Mouse (Mus musculus) CH12.LX (cell line): ENCODE results near the gene Frat2. TPM values are rescaled to one million over a fixed set of nuclear protein-coding genes. Genes with fewer than 3 reads are reported as not detected.

Experiments
- DNase-seq: peaks from one replicate; pipeline ENCODE4 v3.0.0-alpha.2; 2013; ENCODE audit errors: extremely low read depth
- H3K27ac ChIP-seq: 2 replicates; pipeline ENCODE4 v1.5.1; 2012; ENCODE audit warnings: low read depth, mild to moderate bottlenecking, control low read depth, moderate library complexity; ENCODE audit not compliant: insufficient read depth
- H3K27me3 ChIP-seq: replicated peaks from 2 replicates; pipeline ENCODE3; 2012; ENCODE audit warnings: inconsistent platforms
- H3K36me3 ChIP-seq, 2 experiments: replicated peaks in 1 of 2; 2 replicates each; pipeline versions ENCODE3 to v1.6.1; 2012; ENCODE audit warnings: inconsistent platforms in 1 of 2, low read length in 1 of 2, mild to moderate bottlenecking in 1 of 2, mixed read lengths in 1 of 2, moderate library complexity in 1 of 2; ENCODE audit not compliant: control insufficient read depth in 1 of 2, insufficient read depth in 1 of 2
- H3K4me1 ChIP-seq, 2 experiments: 2 replicates each; pipeline ENCODE4 v1.6.1; 2012; ENCODE audit warnings: inconsistent platforms in 1 of 2, moderate library complexity in 1 of 2; ENCODE audit not compliant: insufficient read depth in 2 of 2, control insufficient read depth in 1 of 2
- H3K4me2 ChIP-seq: 2 replicates; pipeline ENCODE4 v1.6.1; 2012; ENCODE audit warnings: low read depth, mild to moderate bottlenecking, control low read depth; ENCODE audit not compliant: poor library complexity, insufficient read depth, severe bottlenecking
- H3K4me3 ChIP-seq, 3 experiments: fragments of 150-350 bp in 1 of 3; sonication (generic) in 1 of 3; replicated peaks in 1 of 3; 2 replicates each; pipeline versions ENCODE3 to v1.5.1; 2011 to 2012; ENCODE audit warnings: low read depth in 2 of 3, low read length in 2 of 3, mild to moderate bottlenecking in 2 of 3, moderate library complexity in 2 of 3, control low read depth in 1 of 3, improper control_type of control experiment in 1 of 3, inconsistent platforms in 1 of 3, mixed read lengths in 1 of 3; ENCODE audit not compliant: poor library complexity in 1 of 3
- H3K79me2 ChIP-seq: replicated peaks from 2 replicates; pipeline ENCODE4 v1.6.1; 2012; ENCODE audit warnings: mild to moderate bottlenecking, moderate library complexity; ENCODE audit not compliant: control insufficient read depth, poor library complexity, insufficient read depth, severe bottlenecking; ENCODE audit errors: extremely low read depth
- H3K9ac ChIP-seq: 2 replicates; pipeline ENCODE4 v1.6.1; 2012; ENCODE audit warnings: low read depth, mild to moderate bottlenecking, control low read depth, moderate library complexity; ENCODE audit not compliant: insufficient read depth
- H3K9me3 ChIP-seq: replicated peaks from 2 replicates; pipeline ENCODE3; 2012; ENCODE audit warnings: low read length, inconsistent platforms, mixed read lengths
- BHLHE40 ChIP-seq: IDR thresholded peaks from 2 replicates; pipeline ENCODE4 v1.6.1; 2011; ENCODE audit warnings: mild to moderate bottlenecking, low read depth, low read length, improper control_type of control experiment
- CHD1 ChIP-seq: IDR thresholded peaks from 2 replicates; pipeline ENCODE4 v1.6.1; 2012; ENCODE audit warnings: low read depth, low read length, improper control_type of control experiment, inconsistent platforms
- CHD2 ChIP-seq: IDR thresholded peaks from 2 replicates; pipeline ENCODE4 v1.6.1; 2011; ENCODE audit warnings: low read length, improper control_type of control experiment
- CTCF ChIP-seq, 2 experiments: IDR thresholded peaks in 1 of 2; conservative IDR thresholded peaks in 1 of 2; 2 replicates each; pipeline ENCODE4 v1.5.1; 2011 to 2012; ENCODE audit warnings: low read depth in 2 of 2, low read length in 2 of 2, improper control_type of control experiment in 1 of 2, inconsistent platforms in 1 of 2, mild to moderate bottlenecking in 1 of 2, moderate library complexity in 1 of 2
- E2F4 ChIP-seq: IDR thresholded peaks from 2 replicates; pipeline ENCODE4 v1.6.1; 2011; ENCODE audit warnings: low read depth, low read length, improper control_type of control experiment; ENCODE audit not compliant: insufficient replicate concordance
- ELF1 ChIP-seq: IDR thresholded peaks from 2 replicates; pipeline ENCODE4 v1.6.1; 2014; ENCODE audit warnings: low read depth, mild to moderate bottlenecking, inconsistent platforms, low read length, improper control_type of control experiment
- EP300 ChIP-seq: IDR thresholded peaks from 2 replicates; pipeline ENCODE4 v1.6.1; 2011; ENCODE audit warnings: low read length, improper control_type of control experiment
- ETS1 ChIP-seq: conservative IDR thresholded peaks from 2 replicates; pipeline ENCODE4 v1.6.1; 2012; ENCODE audit warnings: low read depth, mild to moderate bottlenecking, inconsistent platforms, low read length, improper control_type of control experiment, moderate library complexity
- GABPA ChIP-seq: IDR thresholded peaks from 2 replicates; pipeline ENCODE4 v1.6.1; 2012; ENCODE audit warnings: low read depth, low read length, improper control_type of control experiment, inconsistent platforms; ENCODE audit not compliant: insufficient replicate concordance
- HCFC1 ChIP-seq: IDR thresholded peaks from 2 replicates; pipeline ENCODE4 v1.6.1; 2012; ENCODE audit warnings: low read depth, mild to moderate bottlenecking, inconsistent platforms, low read length, improper control_type of control experiment
- IRF4 ChIP-seq: IDR thresholded peaks from 2 replicates; pipeline ENCODE4 v1.6.1; 2014; ENCODE audit warnings: low read depth, mild to moderate bottlenecking, inconsistent platforms, low read length, improper control_type of control experiment
- JUND ChIP-seq: conservative IDR thresholded peaks from 2 replicates; pipeline ENCODE4 v1.6.1; 2011; ENCODE audit warnings: low read depth, low read length, improper control_type of control experiment
- KAT2A ChIP-seq: IDR thresholded peaks from 2 replicates; pipeline ENCODE4 v1.6.1; 2012; ENCODE audit warnings: low read length, improper control_type of control experiment, inconsistent platforms; ENCODE audit not compliant: insufficient replicate concordance
- MAFK ChIP-seq: IDR thresholded peaks from 2 replicates; pipeline ENCODE4 v1.6.1; 2011; ENCODE audit warnings: low read length, improper control_type of control experiment; ENCODE audit not compliant: insufficient replicate concordance
- MAX ChIP-seq: IDR thresholded peaks from 2 replicates; pipeline ENCODE4 v1.6.1; 2011; ENCODE audit warnings: low read length, improper control_type of control experiment
- MEF2A ChIP-seq: IDR thresholded peaks from 2 replicates; pipeline ENCODE4 v1.6.1; 2014; ENCODE audit warnings: low read depth, mild to moderate bottlenecking, inconsistent platforms, low read length, improper control_type of control experiment, borderline replicate concordance
- MXI1 ChIP-seq: IDR thresholded peaks from 2 replicates; pipeline ENCODE4 v1.6.1; 2011; ENCODE audit warnings: mild to moderate bottlenecking, low read depth, low read length, improper control_type of control experiment
- MYC ChIP-seq: IDR thresholded peaks from 2 replicates; pipeline ENCODE4 v1.6.1; 2011; ENCODE audit warnings: low read depth, mild to moderate bottlenecking, improper control_type of control experiment, low read length
- NELFE ChIP-seq: IDR thresholded peaks from 2 replicates; pipeline ENCODE4 v1.6.1; 2011; ENCODE audit warnings: low read depth, low read length, improper control_type of control experiment
- PAX5 ChIP-seq: IDR thresholded peaks from 2 replicates; pipeline ENCODE4 v1.6.1; 2012; ENCODE audit warnings: low read length, inconsistent platforms, mixed read lengths
- POLR2A ChIP-seq: IDR thresholded peaks from 2 replicates; pipeline ENCODE4 v1.6.1; 2011; ENCODE audit warnings: low read depth, mild to moderate bottlenecking, improper control_type of control experiment, low read length
- POLR2AphosphoS2 ChIP-seq: IDR thresholded peaks from 2 replicates; pipeline ENCODE4 v1.6.1; 2011; ENCODE audit warnings: low read depth, low read length, improper control_type of control experiment
- RAD21 ChIP-seq: IDR thresholded peaks from 2 replicates; pipeline ENCODE4 v1.6.1; 2011; ENCODE audit warnings: low read depth, mild to moderate bottlenecking, low read length, improper control_type of control experiment, moderate library complexity
- RCOR1 ChIP-seq: conservative IDR thresholded peaks from 2 replicates; pipeline ENCODE4 v1.6.1; 2012; ENCODE audit warnings: low read depth, mild to moderate bottlenecking, inconsistent platforms, low read length, improper control_type of control experiment
- SIN3A ChIP-seq: IDR thresholded peaks from 2 replicates; pipeline ENCODE4 v1.6.1; 2012; ENCODE audit warnings: low read length, improper control_type of control experiment, inconsistent platforms
- SMC3 ChIP-seq: IDR thresholded peaks from 2 replicates; pipeline ENCODE4 v1.6.1; 2011; ENCODE audit warnings: low read depth, low read length, improper control_type of control experiment
- TBP ChIP-seq: conservative IDR thresholded peaks from 2 replicates; pipeline ENCODE4 v1.6.1; 2011; ENCODE audit warnings: low read depth, low read length, improper control_type of control experiment
- TCF12 ChIP-seq: IDR thresholded peaks from 2 replicates; pipeline ENCODE4 v1.6.1; 2014; ENCODE audit warnings: low read depth, mild to moderate bottlenecking, inconsistent platforms, low read length, improper control_type of control experiment
- UBTF ChIP-seq: IDR thresholded peaks from 2 replicates; pipeline ENCODE4 v1.6.1; 2012; ENCODE audit warnings: low read depth, mild to moderate bottlenecking, inconsistent platforms, low read length, improper control_type of control experiment, moderate library complexity
- USF1 ChIP-seq: IDR thresholded peaks from 2 replicates; pipeline ENCODE4 v1.6.1; 2014; ENCODE audit warnings: low read depth, mild to moderate bottlenecking, inconsistent platforms, low read length, improper control_type of control experiment
- ZKSCAN1 ChIP-seq: IDR thresholded peaks from 2 replicates; pipeline ENCODE4 v1.6.1; 2012; ENCODE audit warnings: low read depth, inconsistent platforms, low read length, improper control_type of control experiment, borderline replicate concordance
- ZNF384 ChIP-seq: IDR thresholded peaks from 2 replicates; pipeline ENCODE4 v1.6.1; 2012; ENCODE audit warnings: low read depth, low read length, improper control_type of control experiment, inconsistent platforms
- dilution Hi-C: fragments of 300-500 bp; cut with MboI; formaldehyde crosslinking; loops from 2 replicates; pipeline ENCODE4 v1.14.3; 2020; ENCODE audit warnings: low sequenced_read_pairs; ENCODE audit not compliant: extremely low pct_unique_long_range_greater_than_20kb, extremely low pct_ligation_motif_present
- in situ Hi-C: fragments of 300-500 bp; cut with MboI; formaldehyde crosslinking; loops from 3 replicates; pipeline ENCODE4 v1.14.3; 2019; ENCODE audit warnings: low sequenced_read_pairs, low pct_ligation_motif_present, low pct_unique_long_range_greater_than_20kb, mixed read lengths
- polyA plus RNA-seq: library from polyadenylated mRNA; unstranded; fragments of >175 nt; gene quantifications from 2 replicates; pipeline ENCODE4 v1.2.1, GENCODE M21; 2012; ENCODE audit warnings: low read depth; ENCODE audit not compliant: insufficient read length
- total RNA-seq, 2 experiments: library from RNA; depleted of rRNA; stranded (reverse); fragments of 300-350 nt in 1 of 2; fragments of >200 nt in 1 of 2; gene quantifications; 2 replicates each; pipeline ENCODE4 v1.2.3; 2012 to 2014

Gene Frat2
- total and polyA plus RNA-seq, 3 experiments: 0.55 to 1.3 (median 1.0) TPM

DNA sequence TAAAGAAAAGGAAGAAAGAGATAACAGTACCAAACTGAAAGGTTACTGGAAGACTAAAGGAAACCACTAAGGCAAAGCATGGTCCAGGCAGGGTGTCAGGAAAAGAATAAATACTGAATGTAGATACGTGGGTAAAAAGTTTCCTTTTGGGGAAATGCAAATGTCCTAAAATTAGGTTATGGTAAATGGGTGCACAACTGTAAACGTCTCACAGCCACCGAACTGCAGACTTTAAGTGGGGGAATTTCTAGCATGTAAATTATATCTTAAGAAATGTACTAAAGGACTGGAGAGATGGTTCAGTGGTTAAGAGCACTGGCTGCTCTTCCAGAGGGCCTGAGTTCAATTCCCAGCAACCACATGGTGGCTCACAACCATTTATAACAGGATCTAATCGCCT is 29.2 kb downstream of the Frat2 start:
- DNase-seq: peak; percentile 62
- Histone ChIP-seq H3K4me1 (peaks cover 4 to 33% of the 10 kb centered on the region in 2 experiments; a peak in 3 of 4 replicates), H3K4me3 (no peak overlapping the region), H3K79me2 (no peaks in the 10 kb centered on the region), H3K4me2 (no peak overlapping the region; the same call in 1 of the 2 replicates), H3K9me3 (peaks cover 3% of the 10 kb centered on the region), H3K36me3 (no peaks in the 10 kb centered on the region), H3K27me3 (no peaks in the 10 kb centered on the region), H3K27ac (no peak overlapping the region), H3K9ac (no peak overlapping the region)
- TF ChIP-seq MAFK: peak; percentile 57; the same call in 1 of the 2 replicates
- no peak for TF ChIP-seq MXI1
- TF ChIP-seq HCFC1: peak; percentile 22; the same call in 1 of the 2 replicates
- TF ChIP-seq MYC: peak; percentile 69; the same call in 1 of the 2 replicates
- no peak for TF ChIP-seq ZKSCAN1
- TF ChIP-seq BHLHE40: 0 out of 2 replicates have a peak, but pooled peaks have one; percentile 55
- TF ChIP-seq TBP: peak; percentile 86
- 0 out of 2 replicates have a peak, but pooled peaks have one; percentile 40 for TF ChIP-seq TCF12
- peak; percentile 62 for TF ChIP-seq ETS1
- no peak for TF ChIP-seq MAX
- TF ChIP-seq NELFE: no peak
- TF ChIP-seq KAT2A: no peak
- no peak for TF ChIP-seq CHD2
- TF ChIP-seq GABPA: no peak
- no peak for TF ChIP-seq POLR2A
- peak; percentile 68 for TF ChIP-seq EP300
- TF ChIP-seq RCOR1: no peak
- TF ChIP-seq ZNF384: no peak
- TF ChIP-seq UBTF: no peak
- TF ChIP-seq SIN3A: no peak
- no peak for TF ChIP-seq CTCF (conservative IDR thresholded peaks at IDR 0.05 in 1 of 2, IDR thresholded peaks at IDR 0.05 in 1 of 2; ENCODE audit: low read depth in 2 of 2, low read length in 2 of 2)
- TF ChIP-seq USF1: no peak
- TF ChIP-seq JUND: no peak
- TF ChIP-seq RAD21: no peak
- peak; percentile 56; the same call in 1 of the 2 replicates for TF ChIP-seq ELF1
- peak; percentile 47; the same call in 1 of the 2 replicates for TF ChIP-seq IRF4
- no peak for TF ChIP-seq E2F4
- TF ChIP-seq SMC3: no peak
- TF ChIP-seq PAX5: no peak
- no peak for TF ChIP-seq POLR2AphosphoS2
- TF ChIP-seq CHD1: no peak
- TF ChIP-seq MEF2A: peak; percentile 96
- in situ Hi-C loops: no loop called here
- dilution Hi-C loops: no loop called here
